7 mouse cellular contexts compared by ENCODE assay signal in the genomic region with DNA sequence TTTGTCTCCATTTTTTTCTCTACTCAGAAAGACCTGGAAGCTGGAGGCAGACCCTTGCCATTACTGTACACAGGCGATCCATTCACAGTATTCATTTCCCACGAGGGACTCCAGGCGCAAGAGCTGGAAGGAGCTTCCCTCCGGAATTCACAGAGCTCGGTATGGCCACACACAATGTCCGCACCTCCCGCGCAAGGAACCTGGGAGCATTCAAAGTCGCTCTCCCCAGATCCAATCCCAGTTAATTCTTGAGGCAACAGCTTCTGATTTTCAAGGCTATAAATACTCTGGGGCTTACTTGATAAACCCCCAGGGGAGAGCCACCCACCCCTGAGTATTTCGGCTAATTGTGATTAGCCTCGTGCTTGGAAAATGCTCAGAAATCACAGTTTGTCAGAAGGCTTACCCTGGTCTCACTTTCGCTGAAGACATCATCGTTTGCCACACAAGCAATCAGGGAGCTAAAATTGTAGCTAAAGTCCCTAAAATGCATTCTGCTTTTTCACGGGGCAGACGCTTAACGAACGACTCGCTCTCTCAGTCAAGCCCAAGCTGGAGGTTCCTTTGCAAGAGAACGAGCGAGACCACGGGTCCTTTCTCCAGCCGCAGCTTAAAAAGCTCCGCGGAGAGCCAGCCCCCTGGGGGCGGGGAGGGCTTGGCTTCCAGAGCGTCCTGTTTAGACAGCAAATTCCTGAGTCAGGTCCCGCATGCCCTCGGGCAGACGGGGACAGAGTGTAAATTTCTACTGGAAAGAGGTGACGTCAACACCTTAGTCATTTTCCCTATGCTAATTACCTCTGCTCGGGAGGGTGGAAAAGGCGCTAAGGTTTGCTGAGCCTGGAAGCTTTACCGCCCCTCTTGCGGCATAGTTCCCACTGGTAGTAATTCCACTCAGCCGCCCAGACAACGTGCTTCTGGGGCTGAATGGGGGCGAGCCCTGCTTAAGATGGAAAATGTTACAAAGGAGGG. TPM values are rescaled to one million over a fixed set of nuclear protein-coding genes. Genes with fewer than 3 reads are reported as not detected.
DNase-seq lines count a peak whose midpoint lies in the region; ATAC-seq lines count a peak whose summit lies in the region.

No protein-coding gene starts in this region.

- no peaks in the 10 kb centered on the region for H3K27me3 ChIP-seq in intestine, embryonic 14.5 days (replicated peaks; ENCODE audit: control insufficient read depth, insufficient read depth, low read length)
- peaks cover 80% of the 10 kb centered on the region for H3K27me3 ChIP-seq in megakaryocyte, embryonic 14.5 days (replicated peaks)

- peak overlapping the region; percentile 69 for H3K4me2 ChIP-seq in intestine, embryonic 14.5 days (ENCODE audit: low read length)

- peak; percentile 88 for DNase-seq in adrenal gland, postnatal 10 days
- DNase-seq in embryo, embryonic 11.5 days (ENCODE audit: low read depth, low spot score), result peak; percentile 83
- peak; percentile 68 to 82 for DNase-seq in gastrocnemius, postnatal 4 days (ENCODE audit: low spot score in 2 of 2)
- DNase-seq in intestine, embryonic 14.5 days (ENCODE audit: low spot score), result peak; percentile 90
- DNase-seq in left cerebral cortex, postnatal 10 days (ENCODE audit: extremely low spot score in 1 of 2, low spot score in 2 of 2), result peak; percentile 66 to 94
- DNase-seq in right cerebral cortex, postnatal 36 days (ENCODE audit: low spot score in 2 of 2), result peak; percentile 60 to 67

- no peaks in the 10 kb centered on the region for H3K9me3 ChIP-seq in intestine, embryonic 14.5 days (ENCODE audit: control insufficient read depth, low read length)
- no peaks in the 10 kb centered on the region for H3K9me3 ChIP-seq in megakaryocyte, embryonic 14.5 days

- H3K27ac ChIP-seq in intestine, embryonic 14.5 days (ENCODE audit: low read depth), result peak overlapping the region; percentile 82

- H3K4me1 ChIP-seq in intestine, embryonic 14.5 days (replicated peaks; ENCODE audit: control insufficient read depth, insufficient read depth, low read length), result peaks cover 32% of the 10 kb centered on the region
- H3K4me1 ChIP-seq in megakaryocyte, embryonic 14.5 days, result peaks cover 26% of the 10 kb centered on the region

- peak; percentile 83 for ATAC-seq in intestine, embryonic 14.5 days (replicated peaks; ENCODE audit: low FRiP score, low TSS enrichment, low read depth)

- peak overlapping the region; percentile 51 for H3K9ac ChIP-seq in intestine, embryonic 14.5 days (ENCODE audit: low read length)

- peaks cover 24% of the 10 kb centered on the region for H3K36me3 ChIP-seq in intestine, embryonic 14.5 days (ENCODE audit: control insufficient read depth, insufficient read depth, low read length)
- peaks cover 22% of the 10 kb centered on the region for H3K36me3 ChIP-seq in megakaryocyte, embryonic 14.5 days (replicated peaks; ENCODE audit: low read length)

- H3K4me3 ChIP-seq in intestine, embryonic 14.5 days (ENCODE audit: low read depth, low read length), result peak overlapping the region; percentile 37
- peak overlapping the region; percentile 86 for H3K4me3 ChIP-seq in megakaryocyte, embryonic 14.5 days (replicated peaks)

- under 1% methylated on average over 37 of the region's 37 CpGs for WGBS in intestine, embryonic 14.5 days

- intact Hi-C loops in left cerebral cortex, postnatal 10 days (cut with DNase I), result no loop called here

RNA-seq across cellular contexts. Expression of a gene that starts 40.5 kb away (rescaled TPM):
- not detected for total RNA-seq in adrenal gland, postnatal 10 days (2021)
- total RNA-seq in gastrocnemius, postnatal 4 days (2021), result not detected
- polyA plus RNA-seq in intestine, embryonic 14.5 days (2014; fragmentation: Nextera tagmentation; extraction: Ambion mirVana), result 0.32 TPM in 1 of 2 replicates, not detected in the other
- not detected for total RNA-seq in left cerebral cortex, postnatal 10 days (2021)
- 0.02 TPM in 1 of 2 replicates, not detected in the other for polyA plus RNA-seq in megakaryocyte, embryonic 14.5 days (2012; ENCODE audit: insufficient read depth, low replicate concordance)

Comparison
In these comparisons a context has a peak if more than half of its experiments do, and no peak if none do; other contexts are left out.
1. Peak in every context shown above with its lines: DNase-seq, ATAC-seq, H3K4me3 ChIP-seq and H3K27ac ChIP-seq.